Comparison of ENCODE assay signal across 13 mouse cellular contexts in genomic region chr10:79729357-79729965, GRCm38 (mm10). TPM values are rescaled to one million over a fixed set of nuclear protein-coding genes. Genes with fewer than 3 reads are reported as not detected.
DNase-seq lines count a peak whose midpoint lies in the region; ATAC-seq and TF ChIP-seq lines count a peak whose summit lies in the region.
"Had no signal": no experiment of that assay in that cellular context is flagged by ENCODE, and none has a peak within 500 bp of the region (broad histone marks: within the 10 kb centered on the region; RNA-seq: fewer than 3 reads in every experiment).

No protein-coding gene starts in this region.

- TF ChIP-seq CTCF in kidney, postnatal 0 days (IDR thresholded peaks at IDR 0.05; ENCODE audit: low read depth) = no peak

- no peaks in the 10 kb centered on the region for H3K9me3 ChIP-seq in kidney, postnatal 0 days (replicated peaks; ENCODE audit: low read length)
- no peaks in the 10 kb centered on the region for H3K9me3 ChIP-seq in heart, embryonic 16.5 days (replicated peaks; ENCODE audit: control insufficient read depth, low read length)
- H3K9me3 ChIP-seq: limb, embryonic 15.5 days had no signal

- 0 out of 2 replicates have a peak, but pooled peaks have one; percentile 5 for ATAC-seq in kidney, postnatal 0 days (replicated peaks; ENCODE audit: low FRiP score, low read depth)
- peak; percentile 63; the same call in 1 of the 2 replicates for ATAC-seq in heart, embryonic 16.5 days (replicated peaks; ENCODE audit: extremely low read depth, insufficient read depth, low FRiP score)
- ATAC-seq: hindbrain, embryonic 16.5 days had no signal

- no peak overlapping the region for H3K4me3 ChIP-seq in kidney, postnatal 0 days (replicated peaks; ENCODE audit: low read depth, low read length)
- peak overlapping the region; percentile 2; the same call in 1 of the 2 replicates for H3K4me3 ChIP-seq in heart, embryonic 16.5 days (ENCODE audit: low read length)
- H3K4me3 ChIP-seq: limb, embryonic 15.5 days had no signal

- H3K27me3 ChIP-seq in kidney, postnatal 0 days (ENCODE audit: insufficient read depth, low read length) = no peaks in the 10 kb centered on the region
- no peaks in the 10 kb centered on the region for H3K27me3 ChIP-seq in heart, embryonic 16.5 days (ENCODE audit: control insufficient read depth, insufficient read depth, low read length)
- H3K27me3 ChIP-seq: limb, embryonic 15.5 days had no signal

- WGBS in kidney, postnatal 0 days = 69% methylated on average over 13 of the region's 13 CpGs
- WGBS in heart, embryonic 16.5 days = 46% methylated on average over 13 of the region's 13 CpGs

- no peak overlapping the region for H3K9ac ChIP-seq in kidney, postnatal 0 days (ENCODE audit: low read depth, low read length)
- no peak overlapping the region for H3K9ac ChIP-seq in heart, embryonic 16.5 days (ENCODE audit: low read length)
- H3K9ac ChIP-seq: limb, embryonic 15.5 days had no signal

- no peaks in the 10 kb centered on the region; the same call in 1 of the 2 replicates for H3K4me1 ChIP-seq in kidney, postnatal 0 days (replicated peaks; ENCODE audit: insufficient read depth, low read length)
- H3K4me1 ChIP-seq in heart, embryonic 16.5 days (ENCODE audit: control insufficient read depth, insufficient read depth, low read length) = peaks cover 3% of the 10 kb centered on the region; the same call in 1 of the 2 replicates

- H3K4me2 ChIP-seq in kidney, postnatal 0 days (ENCODE audit: low read length) = no peak overlapping the region
- H3K4me2 ChIP-seq in heart, embryonic 16.5 days (ENCODE audit: low read depth, low read length) = no peak overlapping the region
- H3K4me2 ChIP-seq: limb, embryonic 15.5 days had no signal

- H3K27ac ChIP-seq in kidney, postnatal 0 days = no peak overlapping the region
- no peak overlapping the region for H3K27ac ChIP-seq in heart, embryonic 16.5 days (ENCODE audit: low read length)
- H3K27ac ChIP-seq: limb, embryonic 15.5 days had no signal

- H3K36me3 ChIP-seq in kidney, postnatal 0 days (ENCODE audit: insufficient read depth, low read length) = 0 out of 2 replicates have a peak, but pooled peaks cover 5% of the 10 kb centered on the region
- H3K36me3 ChIP-seq in heart, embryonic 16.5 days (ENCODE audit: control insufficient read depth, insufficient read depth) = peaks cover 4% of the 10 kb centered on the region; the same call in 1 of the 2 replicates

- peak; percentile 51 to 62 for DNase-seq in cerebellum, postnatal 14 days
- DNase-seq in cerebellum, adult 8-10 months = no peak
- DNase-seq in kidney, postnatal 0 days (ENCODE audit: low spot score) = no peak
- DNase-seq in kidney, adult 8-10 months = no peak
- peak; percentile 29 for DNase-seq in 416B (ENCODE audit: low read depth)
- no peak for DNase-seq in retina, postnatal 1 day
- no peak for DNase-seq in adrenal gland, adult 18-20 months (ENCODE audit: low spot score in 2 of 2)
- DNase-seq: embryo, embryonic 11 days; kidney, postnatal 36 days had no signal

RNA-seq across cellular contexts. Expression of gene Hcn2, which starts 13.0 kb away (rescaled TPM):
- polyA plus RNA-seq in kidney, postnatal 0 days (2015; fragmentation: Nextera tagmentation; extraction: Ambion mirVana) = 0.17 and 0.28 TPM in 2 replicates
- not detected in 2 replicates for polyA plus RNA-seq in heart, embryonic 16.5 days (2015; fragmentation: Nextera tagmentation; extraction: Ambion mirVana)
- total RNA-seq in adrenal gland, adult 18-20 months (2021) = 1 to 10 TPM; 6.1 to 9.4 TPM

RNA-seq across cellular contexts. Expression of gene Polrmt, which starts 16.9 kb away (rescaled TPM):
- 37.9 and 38.5 TPM in 2 replicates for polyA plus RNA-seq in kidney, postnatal 0 days (2015; fragmentation: Nextera tagmentation; extraction: Ambion mirVana)
- polyA plus RNA-seq in heart, embryonic 16.5 days (2015; fragmentation: Nextera tagmentation; extraction: Ambion mirVana) = 36.1 and 36.3 TPM in 2 replicates
- total RNA-seq in adrenal gland, adult 18-20 months (2021) = 10 to 100 TPM; 53.0 to 59.0 TPM

RNA-seq across cellular contexts. Expression of gene Bsg, which starts 25.2 kb away (rescaled TPM):
- polyA plus RNA-seq in kidney, postnatal 0 days (2015; fragmentation: Nextera tagmentation; extraction: Ambion mirVana) = 1,067 and 1,079 TPM in 2 replicates
- polyA plus RNA-seq in heart, embryonic 16.5 days (2015; fragmentation: Nextera tagmentation; extraction: Ambion mirVana) = 1,046 and 1,072 TPM in 2 replicates
- total RNA-seq in adrenal gland, adult 18-20 months (2021) = 100 to 1,000 TPM; 618 to 637 TPM

RNA-seq across cellular contexts. Expression of gene Fgf22, which starts 25.4 kb away (rescaled TPM):
- 0.11 and 0.36 TPM in 2 replicates for polyA plus RNA-seq in kidney, postnatal 0 days (2015; fragmentation: Nextera tagmentation; extraction: Ambion mirVana)
- polyA plus RNA-seq in heart, embryonic 16.5 days (2015; fragmentation: Nextera tagmentation; extraction: Ambion mirVana) = 0.13 TPM in 1 of 2 replicates, not detected in the other
- total RNA-seq in adrenal gland, adult 18-20 months (2021) = under 1 TPM in 1 of 2 experiments, not detected in 1; 0.13 TPM
- total RNA-seq: adrenal gland, postnatal 4 days had no signal

RNA-seq across cellular contexts. Expression of gene Rnf126, which starts 37.3 kb away (rescaled TPM):
- polyA plus RNA-seq in kidney, postnatal 0 days (2015; fragmentation: Nextera tagmentation; extraction: Ambion mirVana) = 74.5 and 82.4 TPM in 2 replicates
- polyA plus RNA-seq in heart, embryonic 16.5 days (2015; fragmentation: Nextera tagmentation; extraction: Ambion mirVana) = 56.0 and 57.4 TPM in 2 replicates
- 10 to 100 TPM; 47.4 to 51.1 TPM for total RNA-seq in adrenal gland, adult 18-20 months (2021)

Comparison
In these comparisons a context has a peak if more than half of its experiments do, and no peak if none do; other contexts are left out.
1. DNase-seq: peak in cerebellum, postnatal 14 days (2 of 2) and 416B (single experiment); none in cerebellum, adult 8-10 months (single experiment), kidney, postnatal 0 days (single experiment), kidney, adult 8-10 months (0 of 2), retina, postnatal 1 day (single experiment) and adrenal gland, adult 18-20 months (0 of 2).